Mouse (Mus musculus) liver, postnatal 0 days (tissue): ENCODE data around the gene Rcan2.

Experiments
- CTCF ChIP-seq: sonication (generic); IDR thresholded peaks from 2 replicates; pipeline ENCODE4 v1.5.1; 2016; ENCODE audit warnings: antibody characterized with exemption, low read depth
- EP300 ChIP-seq: IDR thresholded peaks from 2 replicates; pipeline ENCODE4 v1.6.1; 2016; ENCODE audit warnings: antibody characterized with exemption, low read depth, mild to moderate bottlenecking

DNA sequence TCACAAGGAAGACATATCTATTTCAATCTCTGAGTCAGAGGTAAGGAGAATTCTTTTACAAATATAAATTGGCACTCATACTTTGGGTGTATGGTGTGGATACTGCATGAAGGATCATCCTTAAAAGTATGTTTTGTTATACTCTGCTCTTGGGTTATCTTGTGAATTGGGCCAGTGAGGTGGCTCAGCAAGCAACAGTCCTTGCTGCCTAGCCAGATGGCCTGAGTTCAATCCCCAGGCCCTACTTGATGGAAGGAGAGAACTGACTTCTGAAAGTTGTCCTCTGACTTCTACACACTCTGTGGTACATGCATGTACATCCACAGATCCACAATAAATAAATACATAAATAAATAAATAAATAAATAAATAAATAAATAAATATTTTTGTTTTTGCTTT, 225.6 kb downstream of the Rcan2 start:
- TF ChIP-seq EP300 (no peak), CTCF (no peak)
